Mouse (Mus musculus): Measurements from ENCODE around the gene Hepacam.

DNA sequence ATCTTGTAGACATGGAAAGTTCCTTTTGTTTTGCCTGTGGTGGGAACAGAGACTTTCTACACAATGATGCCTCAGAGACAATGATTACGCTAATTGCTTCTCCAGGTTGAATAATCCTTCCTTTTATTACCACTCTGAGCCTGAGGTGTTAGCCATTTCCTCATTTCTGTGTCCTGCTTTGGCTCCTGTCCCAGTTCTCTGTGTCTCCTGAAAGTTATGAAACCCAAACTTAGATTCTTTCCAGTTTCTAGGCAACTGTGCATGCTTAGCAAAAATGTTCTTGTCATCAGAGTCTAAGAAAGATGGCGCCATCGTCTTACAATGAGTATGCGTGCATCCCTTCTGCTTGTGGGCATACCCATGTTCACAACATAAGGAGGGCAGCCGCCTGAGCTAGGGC lies 8.6 kb downstream of the Hepacam start:
- TF ChIP-seq GABPA (IDR thresholded peaks at IDR 0.05; ENCODE audit: low read depth, low read length) (no peak), CTCF (IDR thresholded peaks at IDR 0.05 in 2 of 3, conservative IDR thresholded peaks at IDR 0.05 in 1 of 3; ENCODE audit: control insufficient read depth in 1 of 3, insufficient read depth in 1 of 3, low read depth in 2 of 3, low read length in 3 of 3, poor library complexity in 1 of 3, severe bottlenecking in 1 of 3) (no peak), HCFC1 (IDR thresholded peaks at IDR 0.05; ENCODE audit: low read depth, low read length) (no peak), POLR2A (IDR thresholded peaks at IDR 0.05; ENCODE audit: control insufficient read depth in 1 of 2, insufficient read depth in 1 of 2, low read depth in 1 of 2, low read length in 2 of 2, poor library complexity in 1 of 2) (no peak), E2F4 (IDR thresholded peaks at IDR 0.05; ENCODE audit: borderline replicate concordance, low read depth, low read length) (no peak), GATA1 (IDR thresholded peaks at IDR 0.05; ENCODE audit: low read depth, low read length) (no peak), UBTF (IDR thresholded peaks at IDR 0.05; ENCODE audit: borderline replicate concordance, insufficient read depth, low read depth, low read length) (no peak), SIN3A (IDR thresholded peaks at IDR 0.05; ENCODE audit: low read length) (no peak), USF2 (IDR thresholded peaks at IDR 0.05; ENCODE audit: borderline replicate concordance in 1 of 2, insufficient read depth in 1 of 2, low read depth in 1 of 2, low read length in 2 of 2) (no peak), POLR2AphosphoS2 (IDR thresholded peaks at IDR 0.05; ENCODE audit: low read length) (no peak), EP300 (IDR thresholded peaks at IDR 0.05; ENCODE audit: low read depth in 1 of 2, low read length in 2 of 2) (no peak), MAX (IDR thresholded peaks at IDR 0.05; ENCODE audit: low read length) (no peak), TBP (IDR thresholded peaks at IDR 0.05; ENCODE audit: low read depth, low read length) (no peak), NELFE (IDR thresholded peaks at IDR 0.05; ENCODE audit: low read depth, low read length) (no peak)
